Mouse (Mus musculus) brain, adult 10 weeks (tissue): Measurements from ENCODE around the gene Actr5. TPM values are rescaled to one million over a fixed set of nuclear protein-coding genes. Genes with fewer than 3 reads are reported as not detected.

Experiments
- polyA plus RNA-seq: library from polyadenylated mRNA; stranded (reverse); fragments of 350-450 nt; fragmentation: Illumina TruSeq; extraction: RNeasy Lipid Tissue Mini Kit (QIAGEN cat#74804); gene quantifications from one replicate; pipeline ENCODE4 v1.2.3, GENCODE M21; 2015; ENCODE audit warnings: low read depth, low replicate concordance

The Actr5 gene
- polyA plus RNA-seq, result 7.5 TPM

GRCm38 (mm10) chr2:158624718-158625222, at the start of gene Actr5:
Actr5 (plus strand) TSS chr2:158624888.

GRCm38 (mm10) chr2:158610488-158611325, 14.0 kb upstream of the Actr5 start, which contains the start of gene Slc32a1:
Slc32a1 (plus strand) TSS chr2:158610767.

GRCm38 (mm10) chr2:158665098-158665497, 40.4 kb downstream of the Actr5 start, which contains the start of gene Ppp1r16b:
Ppp1r16b (plus strand) TSS chr2:158665398.

Other genes with a start within 250 kb of the Actr5 start
- 707 TPM for gene Snhg11, start 249.2 kb upstream of the Actr5 start, polyA plus RNA-seq
- gene Ralgapb, start 215.0 kb upstream of the Actr5 start, polyA plus RNA-seq, result 52.7 TPM
- not detected for gene Adig, start 122.3 kb upstream of the Actr5 start, polyA plus RNA-seq
- 0.91 TPM for gene Arhgap40, start 112.1 kb upstream of the Actr5 start, polyA plus RNA-seq
- 86.9 TPM for gene Slc32a1, start 14.1 kb upstream of the Actr5 start, polyA plus RNA-seq
- gene Ppp1r16b, start 40.5 kb downstream of the Actr5 start, polyA plus RNA-seq, result 62.1 TPM
- 1.6 TPM for gene Fam83d, start 143.2 kb downstream of the Actr5 start, polyA plus RNA-seq
- 14.2 TPM for gene Dhx35, start 169.9 kb downstream of the Actr5 start, polyA plus RNA-seq